Mouse (Mus musculus) brain, adult 2 months (tissue): ENCODE data around the gene Alkbh4.

Experiments used
- DNase-seq: peaks from one replicate; pipeline ENCODE4 v3.0.0; 2011; ENCODE audit warnings: low read depth, low spot score

Gene Alkbh4

DNA sequence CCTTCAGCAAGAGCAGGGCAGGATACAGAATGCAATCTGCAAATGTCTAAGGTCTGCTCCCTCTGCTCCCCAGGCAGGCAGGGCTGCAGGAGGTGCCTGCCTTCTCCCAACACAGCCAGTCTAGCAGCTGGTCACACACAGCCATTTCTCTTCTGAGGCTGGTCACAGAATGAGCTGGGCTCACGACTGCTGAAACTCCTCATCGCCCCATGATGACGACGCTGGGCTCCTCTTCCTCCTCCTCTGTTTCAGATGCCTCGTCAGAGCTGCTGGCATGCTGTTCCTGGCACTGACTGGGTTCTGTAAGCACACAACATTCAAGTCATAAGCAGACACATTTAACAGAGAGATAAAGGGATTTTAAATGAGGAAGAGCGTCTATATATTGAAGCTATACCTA lies 45.3 kb downstream of the Alkbh4 start:
- peak; percentile 69 for DNase-seq

DNA sequence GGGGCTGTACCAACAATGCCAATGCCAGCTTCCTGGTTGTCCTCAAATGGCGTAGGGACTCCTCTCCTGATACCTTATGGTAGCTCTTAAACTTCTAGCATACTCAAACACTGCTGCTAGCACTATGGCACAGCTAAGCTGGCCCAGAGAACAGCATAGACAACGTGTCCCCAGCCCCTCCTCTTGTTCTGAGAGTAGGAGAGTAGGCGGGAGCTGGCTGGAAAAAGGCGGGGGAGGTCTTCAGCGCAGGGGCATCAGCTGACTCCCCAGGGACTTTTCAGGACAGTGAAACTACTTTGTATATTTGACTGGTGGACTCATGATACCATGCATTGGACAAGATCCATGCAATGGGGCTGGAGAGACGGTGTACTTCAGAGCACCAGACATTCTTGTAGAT lies 46.1 kb downstream of the Alkbh4 start:
- DNase-seq: peak; percentile 81

DNA sequence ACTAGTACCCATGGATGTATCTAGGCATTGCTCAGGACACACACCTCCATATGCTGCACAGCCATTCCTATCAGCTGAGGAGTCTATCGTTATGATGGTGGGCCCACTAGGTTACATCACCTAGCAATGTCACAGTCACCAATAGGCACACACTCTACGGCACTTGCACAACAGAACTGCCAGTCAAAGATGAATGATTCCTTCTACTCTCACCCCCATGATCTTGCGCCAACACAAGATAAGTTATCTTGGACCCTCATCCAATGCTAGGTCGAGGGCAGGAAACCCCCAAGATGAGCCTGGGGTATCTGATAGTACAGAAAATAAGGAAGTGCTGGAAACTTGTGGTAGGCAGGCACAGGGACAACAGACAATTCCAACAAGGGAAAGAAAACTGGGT lies 46.9 kb downstream of the Alkbh4 start:
- DNase-seq: no peak

DNA sequence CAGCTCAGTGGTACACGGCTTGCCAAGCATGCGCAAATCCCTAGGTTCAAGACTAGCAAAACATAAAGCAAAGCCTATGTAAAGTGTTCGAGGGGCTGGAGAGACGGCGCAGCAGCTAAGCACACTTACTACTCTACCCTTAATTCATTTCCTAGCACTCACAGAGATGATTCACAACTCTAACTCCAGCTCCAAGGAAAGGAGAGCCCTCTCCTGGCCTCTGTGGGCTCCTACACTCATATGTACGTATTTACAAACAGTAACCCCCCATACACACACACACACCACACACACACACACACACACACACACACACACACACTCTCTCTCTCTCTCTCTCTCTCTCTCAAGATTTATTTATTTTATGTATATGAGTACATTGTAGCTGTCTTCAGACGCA lies 47.8 kb downstream of the Alkbh4 start:
- DNase-seq: peak; percentile 31

DNA sequence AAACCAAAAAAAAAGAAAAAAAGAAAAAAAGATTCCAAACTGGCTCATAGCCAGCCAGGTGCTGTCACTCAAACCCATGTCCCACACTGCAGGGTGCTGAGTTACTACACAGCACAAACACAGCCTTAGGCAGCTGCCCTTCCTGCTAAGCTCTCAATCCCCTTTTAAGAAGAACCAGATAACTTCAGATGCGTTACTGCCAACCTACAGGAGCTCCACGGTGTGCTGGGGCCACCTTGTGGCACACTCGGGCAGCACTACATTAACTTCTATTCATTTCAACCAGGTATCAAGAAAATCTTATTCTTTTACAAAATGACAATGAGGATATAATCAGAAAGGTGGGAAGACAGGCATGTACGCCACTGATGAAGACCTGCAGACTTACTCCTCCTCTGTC lies 50.8 kb downstream of the Alkbh4 start:
- peak; percentile 76 for DNase-seq
